Mouse (Mus musculus) kidney, embryonic 14.5 days (tissue): ENCODE measurements at regions not wholly inside any gene's neighbourhood (a gene's known extent, or its start where the extent isn't known, plus 50 kb on each side); places are given as distances from the start of the nearest gene placed in this dataset.

Source experiments
- ATAC-seq: fragments of 200-750 bp; cut with Nextera tagmentation; 2 replicates; pipeline ENCODE4 v1.8.0; 2017; ENCODE audit warnings: moderate number of reproducible peaks, mild to moderate bottlenecking, moderate TSS enrichment, moderate library complexity; ENCODE audit not compliant: low FRiP score, low TSS enrichment
- H3K27ac ChIP-seq: fragments of 300-500 bp; sonication (generic); 2 replicates; pipeline ENCODE4 v1.5.1; 2014; ENCODE audit warnings: low read depth, mild to moderate bottlenecking, low read length, moderate library complexity, mixed read lengths
- H3K27me3 ChIP-seq: fragments of 300-500 bp; sonication (generic); 2 replicates; pipeline ENCODE4 v1.6.1; 2014; ENCODE audit warnings: mild to moderate bottlenecking, low read length; ENCODE audit not compliant: control insufficient read depth, insufficient read depth
- H3K36me3 ChIP-seq: fragments of 300-500 bp; sonication (generic); 2 replicates; pipeline ENCODE4 v1.6.1; 2014; ENCODE audit warnings: low read length, mixed read lengths; ENCODE audit not compliant: control insufficient read depth, insufficient read depth
- H3K4me1 ChIP-seq: fragments of 300-500 bp; sonication (generic); 2 replicates; pipeline ENCODE4 v1.6.1; 2014; ENCODE audit warnings: low read length, mixed read lengths; ENCODE audit not compliant: control insufficient read depth, insufficient read depth
- H3K4me2 ChIP-seq: fragments of 300-500 bp; sonication (generic); replicated peaks from 2 replicates; pipeline ENCODE4 v1.6.1; 2014; ENCODE audit warnings: low read depth, mild to moderate bottlenecking, low read length
- H3K4me3 ChIP-seq: fragments of 300-500 bp; sonication (generic); 2 replicates; pipeline ENCODE4 v1.5.1; 2014; ENCODE audit warnings: mild to moderate bottlenecking, low read length
- H3K9ac ChIP-seq: fragments of 300-500 bp; sonication (generic); 2 replicates; pipeline ENCODE4 v1.6.1; 2014; ENCODE audit warnings: low read depth, mild to moderate bottlenecking, low read length, moderate library complexity
- H3K9me3 ChIP-seq: fragments of 300-500 bp; sonication (generic); 2 replicates; pipeline ENCODE4 v1.6.1; 2016; ENCODE audit warnings: low read length; ENCODE audit not compliant: control insufficient read depth
- WGBS: fragments of 180-500 bp; shearing (Covaris S2); extraction: QIAGEN DNeasy Blood & Tissue Kit; methylation state at CpG from one replicate; pipeline ENCODE4 v1.1.7; 2014; 5-methylcytosine and 5-hydroxymethylcytosine counted together

GRCm38 (mm10) chr10:95076421-95076820, 131.8 kb upstream of the Plxnc1 start:
- H3K9ac ChIP-seq: no peak overlapping the region
- H3K4me1 ChIP-seq: no peaks in the 10 kb centered on the region
- no peak for ATAC-seq
- no peak overlapping the region for H3K27ac ChIP-seq
- WGBS: 82% methylated on average over 5 of the region's 5 CpGs
- H3K9me3 ChIP-seq: no peaks in the 10 kb centered on the region
- H3K27me3 ChIP-seq: peaks cover 2% of the 10 kb centered on the region; the same call in 1 of the 2 replicates
- no peak overlapping the region for H3K4me3 ChIP-seq
- H3K36me3 ChIP-seq: no peaks in the 10 kb centered on the region
- no peak overlapping the region for H3K4me2 ChIP-seq

DNA sequence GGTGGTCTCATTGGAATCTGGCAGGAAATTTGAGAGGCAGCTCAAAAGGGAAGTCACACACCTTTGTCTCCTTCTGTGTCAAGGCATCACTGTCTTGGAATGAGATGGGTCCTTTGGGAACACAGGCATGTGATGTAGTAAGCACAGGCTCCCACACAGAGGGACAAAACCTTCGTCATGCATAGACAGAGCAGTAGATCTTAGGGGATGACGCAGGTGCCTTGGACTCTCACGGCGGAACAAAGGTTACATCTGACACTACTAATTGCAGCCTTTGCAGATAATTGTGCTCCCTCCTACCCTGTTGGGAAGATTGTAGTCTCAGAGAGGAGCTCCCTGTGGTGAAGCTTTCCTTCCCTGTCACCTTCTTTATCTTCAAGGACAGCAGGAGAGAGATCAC, 131.3 kb upstream of the Plxnc1 start:
- ATAC-seq: no peak
- Histone ChIP-seq H3K4me2 (no peak overlapping the region), H3K4me1 (no peaks in the 10 kb centered on the region), H3K27me3 (peaks cover 2% of the 10 kb centered on the region; the same call in 1 of the 2 replicates), H3K27ac (no peak overlapping the region), H3K9ac (no peak overlapping the region), H3K36me3 (no peaks in the 10 kb centered on the region), H3K9me3 (no peaks in the 10 kb centered on the region), H3K4me3 (no peak overlapping the region)
- WGBS: 71% methylated on average over 4 of the region's 4 CpGs

DNA sequence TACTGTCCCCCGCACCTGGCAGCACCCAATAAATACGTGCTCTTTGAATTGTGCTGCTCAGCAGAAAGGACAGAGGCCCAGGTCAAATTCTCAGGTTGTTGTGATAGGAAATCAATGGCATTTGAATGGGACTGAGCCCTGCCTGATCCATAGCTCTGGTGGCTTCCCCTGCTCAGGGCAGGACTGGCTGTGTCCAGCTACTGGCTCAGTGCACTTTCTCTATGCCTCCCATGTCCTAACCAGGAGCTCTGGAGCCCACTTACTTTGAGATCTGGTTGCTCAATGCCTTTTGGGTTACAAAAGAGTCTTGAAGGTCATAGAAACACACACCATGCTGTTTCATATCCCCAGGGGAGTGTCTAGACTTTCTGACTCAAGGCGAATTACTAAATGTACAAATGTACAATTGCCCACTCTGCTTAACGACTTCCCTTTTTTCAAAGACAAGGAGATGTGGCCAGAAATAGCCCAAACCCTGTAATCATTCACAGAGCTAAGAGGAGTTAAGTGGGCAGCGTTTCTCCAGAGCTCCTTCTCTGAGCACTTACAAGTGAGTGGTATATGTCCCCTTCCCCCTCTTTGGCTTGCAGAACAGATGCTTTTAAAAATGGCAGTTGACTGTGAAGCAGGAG, 130.4 kb upstream of the Plxnc1 start:
- H3K4me3 ChIP-seq: no peak overlapping the region
- H3K27me3 ChIP-seq: peaks cover 2% of the 10 kb centered on the region; the same call in 1 of the 2 replicates
- no peaks in the 10 kb centered on the region for H3K36me3 ChIP-seq
- H3K27ac ChIP-seq: no peak overlapping the region
- 38% methylated on average over 5 of the region's 5 CpGs for WGBS
- H3K4me1 ChIP-seq: no peaks in the 10 kb centered on the region
- H3K4me2 ChIP-seq: no peak overlapping the region
- no peaks in the 10 kb centered on the region for H3K9me3 ChIP-seq
- no peak for ATAC-seq
- no peak overlapping the region for H3K9ac ChIP-seq

- Histone ChIP-seq H3K9ac (no peak overlapping the region), H3K36me3 (no peaks in the 10 kb centered on the region), H3K4me3 (no peak overlapping the region), H3K27ac (no peak overlapping the region), H3K9me3 (no peaks in the 10 kb centered on the region), H3K27me3 (peaks cover 2% of the 10 kb centered on the region; the same call in 1 of the 2 replicates), H3K4me2 (no peak overlapping the region), H3K4me1 (no peaks in the 10 kb centered on the region)
- no peak for ATAC-seq
- 83% methylated on average over 2 of the region's 2 CpGs for WGBS
These were observed 129.7 kb upstream of the Plxnc1 start for GRCm38 (mm10) chr10:95074381-95074780.

DNA sequence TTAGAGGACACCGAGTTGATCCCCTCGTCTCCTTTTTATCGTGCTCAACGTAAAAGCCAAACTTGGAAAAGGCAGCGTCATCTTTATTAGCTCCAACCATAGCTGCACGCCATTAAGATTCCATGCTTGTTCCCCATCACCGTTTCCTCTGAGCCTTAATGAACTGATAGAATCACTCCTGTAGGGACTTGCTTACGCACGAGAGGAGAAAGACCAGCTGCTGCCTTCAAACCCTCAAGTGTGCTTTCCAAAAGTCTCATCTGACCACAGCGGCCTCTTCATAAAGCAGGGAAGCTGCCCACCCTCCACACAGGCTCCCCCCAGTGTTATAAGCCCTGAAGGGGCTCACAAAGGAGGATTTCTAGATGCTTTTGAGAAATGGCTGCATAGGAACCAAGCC, 123.3 kb upstream of the Plxnc1 start:
- no peaks in the 10 kb centered on the region for H3K27me3 ChIP-seq
- H3K4me3 ChIP-seq: no peak overlapping the region
- H3K9ac ChIP-seq: no peak overlapping the region
- H3K27ac ChIP-seq: no peak overlapping the region
- H3K4me2 ChIP-seq: no peak overlapping the region
- H3K36me3 ChIP-seq: no peaks in the 10 kb centered on the region
- no peak for ATAC-seq
- no peaks in the 10 kb centered on the region for H3K9me3 ChIP-seq
- WGBS: 76% methylated on average over 10 of the region's 10 CpGs
- H3K4me1 ChIP-seq: no peaks in the 10 kb centered on the region

- no peak overlapping the region for H3K4me2 ChIP-seq
- no peak for ATAC-seq
- 72% methylated on average over 6 of the region's 6 CpGs for WGBS
- no peak overlapping the region for H3K27ac ChIP-seq
- no peaks in the 10 kb centered on the region for H3K36me3 ChIP-seq
- no peaks in the 10 kb centered on the region for H3K4me1 ChIP-seq
- H3K4me3 ChIP-seq: no peak overlapping the region
- no peak overlapping the region for H3K9ac ChIP-seq
- H3K27me3 ChIP-seq: no peaks in the 10 kb centered on the region
- H3K9me3 ChIP-seq: no peaks in the 10 kb centered on the region
These were observed 122.1 kb upstream of the Plxnc1 start for GRCm38 (mm10) chr10:95066774-95067173.

GRCm38 (mm10) chr10:95059486-95060091, 115.0 kb upstream of the Plxnc1 start:
- Histone ChIP-seq H3K9me3 (no peaks in the 10 kb centered on the region), H3K4me2 (no peak overlapping the region), H3K4me3 (no peak overlapping the region), H3K36me3 (no peaks in the 10 kb centered on the region), H3K9ac (no peak overlapping the region), H3K27ac (no peak overlapping the region), H3K27me3 (no peaks in the 10 kb centered on the region), H3K4me1 (no peaks in the 10 kb centered on the region)
- 79% methylated on average over 7 of the region's 7 CpGs for WGBS
- no peak for ATAC-seq

DNA sequence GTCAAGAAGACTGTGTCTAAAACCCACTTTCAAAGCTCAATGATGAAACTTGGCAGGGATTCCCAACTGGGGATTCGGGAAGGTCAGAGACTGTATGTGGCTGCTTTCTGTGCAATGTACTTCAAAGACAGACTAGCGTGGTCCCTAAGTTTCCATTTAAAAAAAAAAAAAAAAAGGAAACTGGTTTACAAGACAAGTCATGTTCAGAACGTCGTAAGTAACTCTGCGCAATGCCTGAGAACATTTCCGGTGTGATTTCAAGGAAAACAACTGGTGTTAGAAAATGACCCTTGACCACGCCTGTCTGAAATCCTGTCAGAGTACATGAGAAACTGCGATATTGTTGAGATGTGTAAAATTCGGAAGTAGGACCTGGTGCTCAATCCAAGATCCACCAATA, 114.4 kb upstream of the Plxnc1 start:
- no peaks in the 10 kb centered on the region for H3K27me3 ChIP-seq
- no peak overlapping the region for H3K27ac ChIP-seq
- ATAC-seq: no peak
- no peak overlapping the region for H3K9ac ChIP-seq
- H3K36me3 ChIP-seq: no peaks in the 10 kb centered on the region
- WGBS: 82% methylated on average over 9 of the region's 9 CpGs
- no peaks in the 10 kb centered on the region for H3K9me3 ChIP-seq
- no peak overlapping the region for H3K4me2 ChIP-seq
- no peaks in the 10 kb centered on the region for H3K4me1 ChIP-seq
- no peak overlapping the region for H3K4me3 ChIP-seq

- H3K4me3 ChIP-seq: no peak overlapping the region
- H3K4me1 ChIP-seq: no peaks in the 10 kb centered on the region
- H3K9ac ChIP-seq: no peak overlapping the region
- H3K4me2 ChIP-seq: no peak overlapping the region
- H3K27ac ChIP-seq: no peak overlapping the region
- no peak for ATAC-seq
- WGBS: 74% methylated on average over 9 of the region's 9 CpGs
- H3K9me3 ChIP-seq: no peaks in the 10 kb centered on the region
- H3K27me3 ChIP-seq: no peaks in the 10 kb centered on the region
- no peaks in the 10 kb centered on the region for H3K36me3 ChIP-seq
These were observed 112.5 kb upstream of the Plxnc1 start for GRCm38 (mm10) chr10:95057051-95057714.
